Mouse (Mus musculus): ENCODE measurements at regions not wholly inside any gene's neighbourhood (a gene's known extent, or its start where the extent isn't known, plus 50 kb on each side); places are given as distances from the start of the nearest gene placed in this dataset.

- in situ Hi-C loops (cut with MboI; ENCODE audit: low pct_ligation_motif_present, low pct_unique_long_range_greater_than_20kb, low sequenced_read_pairs) (no loop called here), dilution Hi-C loops (cut with MboI; ENCODE audit: extremely low pct_ligation_motif_present, extremely low pct_unique_long_range_greater_than_20kb, low sequenced_read_pairs) (no loop called here)
- Histone ChIP-seq H3K27ac (ENCODE audit: insufficient read depth, low read depth) (no peak overlapping the region), H3K27me3 (replicated peaks) (no peaks in the 10 kb centered on the region), H3K9ac (ENCODE audit: insufficient read depth, low read depth) (no peak overlapping the region), H3K4me1 (ENCODE audit: control insufficient read depth in 1 of 2, insufficient read depth in 2 of 2) (no peaks in the 10 kb centered on the region), H3K4me2 (ENCODE audit: insufficient read depth, low read depth, poor library complexity, severe bottlenecking) (no peak overlapping the region), H3K4me3 (replicated peaks in 1 of 3; ENCODE audit: low read depth in 2 of 3, low read length in 2 of 3, poor library complexity in 1 of 3) (no peak overlapping the region), H3K9me3 (replicated peaks; ENCODE audit: low read length) (peaks cover 21% of the 10 kb centered on the region), H3K79me2 (replicated peaks; ENCODE audit: control insufficient read depth, extremely low read depth, insufficient read depth, poor library complexity, severe bottlenecking) (no peaks in the 10 kb centered on the region), H3K36me3 (replicated peaks in 1 of 2; ENCODE audit: control insufficient read depth in 1 of 2, insufficient read depth in 1 of 2, low read length in 1 of 2) (no peaks in the 10 kb centered on the region)
- TF ChIP-seq MAZ (IDR thresholded peaks at IDR 0.05; ENCODE audit: low read depth, low read length) (no peak), SIN3A (IDR thresholded peaks at IDR 0.05; ENCODE audit: low read length) (no peak), ETS1 (conservative IDR thresholded peaks at IDR 0.05; ENCODE audit: low read depth, low read length) (no peak), GABPA (IDR thresholded peaks at IDR 0.05; ENCODE audit: insufficient replicate concordance, low read depth, low read length) (no peak), BHLHE40 (IDR thresholded peaks at IDR 0.05; ENCODE audit: low read depth, low read length) (no peak), MYC (IDR thresholded peaks at IDR 0.05; ENCODE audit: low read depth, low read length) (no peak), USF2 (conservative IDR thresholded peaks at IDR 0.05; ENCODE audit: low read depth, low read length) (no peak), TBP (conservative IDR thresholded peaks at IDR 0.05; ENCODE audit: low read depth, low read length) (no peak), MAX (IDR thresholded peaks at IDR 0.05; ENCODE audit: low read length) (no peak), ZKSCAN1 (IDR thresholded peaks at IDR 0.05; ENCODE audit: borderline replicate concordance, low read depth, low read length) (no peak), JUND (conservative IDR thresholded peaks at IDR 0.05; ENCODE audit: low read depth, low read length) (no peak), CTCF (conservative IDR thresholded peaks at IDR 0.05 in 1 of 2, IDR thresholded peaks at IDR 0.05 in 1 of 2; ENCODE audit: low read depth in 2 of 2, low read length in 2 of 2) (no peak), MAFK (IDR thresholded peaks at IDR 0.05; ENCODE audit: insufficient replicate concordance, low read length) (no peak), TCF12 (IDR thresholded peaks at IDR 0.05; ENCODE audit: low read depth, low read length) (no peak), POLR2A (IDR thresholded peaks at IDR 0.05; ENCODE audit: low read depth, low read length) (no peak), USF1 (IDR thresholded peaks at IDR 0.05; ENCODE audit: low read depth, low read length) (no peak), NRF1 (IDR thresholded peaks at IDR 0.05; ENCODE audit: low read depth, low read length) (no peak), HCFC1 (IDR thresholded peaks at IDR 0.05; ENCODE audit: low read depth, low read length) (no peak), ZC3H11A (IDR thresholded peaks at IDR 0.05; ENCODE audit: low read depth, low read length) (no peak), NELFE (IDR thresholded peaks at IDR 0.05; ENCODE audit: low read depth, low read length) (no peak)
- DNase-seq (ENCODE audit: extremely low read depth): no peak
Observed at GRCm38 (mm10) chr3:128570551-128570950, 629.1 kb upstream of the Pitx2 start.

- Histone ChIP-seq H3K4me2 (ENCODE audit: insufficient read depth, low read depth, poor library complexity, severe bottlenecking) (no peak overlapping the region), H3K4me1 (ENCODE audit: control insufficient read depth in 1 of 2, insufficient read depth in 2 of 2) (no peaks in the 10 kb centered on the region), H3K4me3 (replicated peaks in 1 of 3; ENCODE audit: low read depth in 2 of 3, low read length in 2 of 3, poor library complexity in 1 of 3) (no peak overlapping the region), H3K79me2 (replicated peaks; ENCODE audit: control insufficient read depth, extremely low read depth, insufficient read depth, poor library complexity, severe bottlenecking) (no peaks in the 10 kb centered on the region), H3K9me3 (replicated peaks; ENCODE audit: low read length) (peaks cover 17% of the 10 kb centered on the region), H3K9ac (ENCODE audit: insufficient read depth, low read depth) (no peak overlapping the region), H3K36me3 (replicated peaks in 1 of 2; ENCODE audit: control insufficient read depth in 1 of 2, insufficient read depth in 1 of 2, low read length in 1 of 2) (no peaks in the 10 kb centered on the region), H3K27me3 (replicated peaks) (no peaks in the 10 kb centered on the region), H3K27ac (ENCODE audit: insufficient read depth, low read depth) (no peak overlapping the region)
- DNase-seq (ENCODE audit: extremely low read depth): no peak
- in situ Hi-C loops (cut with MboI; ENCODE audit: low pct_ligation_motif_present, low pct_unique_long_range_greater_than_20kb, low sequenced_read_pairs) (no loop called here), dilution Hi-C loops (cut with MboI; ENCODE audit: extremely low pct_ligation_motif_present, extremely low pct_unique_long_range_greater_than_20kb, low sequenced_read_pairs) (no loop called here)
- TF ChIP-seq RAD21 (IDR thresholded peaks at IDR 0.05; ENCODE audit: low read depth, low read length) (no peak), JUND (conservative IDR thresholded peaks at IDR 0.05; ENCODE audit: low read depth, low read length) (no peak), HCFC1 (IDR thresholded peaks at IDR 0.05; ENCODE audit: low read depth, low read length) (no peak), MAZ (IDR thresholded peaks at IDR 0.05; ENCODE audit: low read depth, low read length) (no peak), ELF1 (IDR thresholded peaks at IDR 0.05; ENCODE audit: low read depth, low read length) (no peak), NRF1 (IDR thresholded peaks at IDR 0.05; ENCODE audit: low read depth, low read length) (no peak), TBP (conservative IDR thresholded peaks at IDR 0.05; ENCODE audit: low read depth, low read length) (no peak), USF2 (conservative IDR thresholded peaks at IDR 0.05; ENCODE audit: low read depth, low read length) (no peak), ZNF384 (IDR thresholded peaks at IDR 0.05; ENCODE audit: low read depth, low read length) (no peak)
Observed at GRCm38 (mm10) chr3:128565386-128565785, 634.3 kb upstream of the Pitx2 start.
